Mouse (Mus musculus) embryonic facial prominence, embryonic 12.5 days (tissue): ENCODE measurements around the gene Gpsm2. TPM values are rescaled to one million over a fixed set of nuclear protein-coding genes. Genes with fewer than 3 reads are reported as not detected.
"Not testable (repeated sequence)": the region's sequence is repeated elsewhere in the genome, so short reads cannot be mapped to it uniquely, and the experiment has no call there.

Experiments
- ATAC-seq: fragments of 200-750 bp; cut with Nextera tagmentation; 2 replicates; pipeline ENCODE4 v1.8.0; 2017; ENCODE audit not compliant: insufficient number of reproducible peaks, insufficient read depth, low FRiP score, low TSS enrichment
- H3K27ac ChIP-seq: fragments of 300-500 bp; sonication (generic); 2 replicates; pipeline ENCODE4 v1.5.1; 2016; ENCODE audit warnings: mild to moderate bottlenecking
- H3K27me3 ChIP-seq: fragments of 300-500 bp; sonication (generic); 2 replicates; pipeline ENCODE4 v1.6.1; 2016; ENCODE audit warnings: mild to moderate bottlenecking, moderate library complexity
- H3K36me3 ChIP-seq: fragments of 300-500 bp; sonication (generic); 2 replicates; pipeline ENCODE4 v1.6.1; 2016; ENCODE audit warnings: mild to moderate bottlenecking
- H3K4me1 ChIP-seq: fragments of 300-500 bp; sonication (generic); 2 replicates; pipeline ENCODE4 v1.6.1; 2016
- H3K4me2 ChIP-seq: fragments of 300-500 bp; sonication (generic); replicated peaks from 2 replicates; pipeline ENCODE4 v1.6.1; 2016; ENCODE audit warnings: mild to moderate bottlenecking, moderate library complexity
- H3K4me3 ChIP-seq: fragments of 300-500 bp; sonication (generic); 2 replicates; pipeline ENCODE4 v1.5.1; 2016; ENCODE audit warnings: mild to moderate bottlenecking
- H3K9ac ChIP-seq: fragments of 300-500 bp; sonication (generic); 2 replicates; pipeline ENCODE4 v1.6.1; 2016; ENCODE audit warnings: mild to moderate bottlenecking, moderate library complexity
- H3K9me3 ChIP-seq: fragments of 300-500 bp; sonication (generic); 2 replicates; pipeline ENCODE4 v1.6.1; 2016; ENCODE audit warnings: mild to moderate bottlenecking, moderate library complexity
- WGBS: fragments of 180-500 bp; shearing (Covaris S2); methylation state at CpG from one replicate; pipeline ENCODE4 v1.1.7; 2016; 5-methylcytosine and 5-hydroxymethylcytosine counted together
- polyA plus RNA-seq: library from polyadenylated mRNA; unstranded; fragments of >200 nt; fragmentation: Nextera tagmentation; extraction: Ambion mirVana; gene quantifications from 2 replicates; pipeline ENCODE4 v1.2.1, GENCODE M21; 2016

The Gpsm2 gene
- polyA plus RNA-seq, 1 experiment from 2014 or later: 82.5 TPM

GRCm38 (mm10) chr3:108694321-108694720 is 27.8 kb downstream of the Gpsm2 start:
- no peaks in the 10 kb centered on the region for H3K27me3 ChIP-seq

GRCm38 (mm10) chr3:108689979-108690378 is 32.1 kb downstream of the Gpsm2 start:
- no peak overlapping the region for H3K4me2 ChIP-seq
- no peaks in the 10 kb centered on the region for H3K27me3 ChIP-seq
- no peak for ATAC-seq
- no peaks in the 10 kb centered on the region for H3K9me3 ChIP-seq
- H3K4me3 ChIP-seq: no peak overlapping the region
- 0 out of 2 replicates have a peak overlapping the region, but pooled peaks have one; percentile 52 for H3K27ac ChIP-seq
- H3K36me3 ChIP-seq: peaks cover 41% of the 10 kb centered on the region
- peaks cover 10% of the 10 kb centered on the region; the same call in 1 of the 2 replicates for H3K4me1 ChIP-seq
- 45% methylated on average over 4 of the region's 4 CpGs for WGBS
- H3K9ac ChIP-seq: no peak overlapping the region

More at GRCm38 (mm10) chr3:108694321-108694720, 27.8 kb downstream of the Gpsm2 start:
- Histone ChIP-seq H3K4me3 (no peak overlapping the region), H3K27ac (no peak overlapping the region), H3K36me3 (peaks cover 50% of the 10 kb centered on the region), H3K9ac (no peak overlapping the region), H3K4me2 (no peak overlapping the region), H3K4me1 (peaks cover 5% of the 10 kb centered on the region; the same call in 1 of the 2 replicates), H3K9me3 (no peaks in the 10 kb centered on the region)
- no peak for ATAC-seq
- 88% methylated on average over 9 of the region's 9 CpGs for WGBS

GRCm38 (mm10) chr3:108689446-108689845 is 32.7 kb downstream of the Gpsm2 start:
- Histone ChIP-seq H3K4me3 (no peak overlapping the region), H3K9me3 (no peaks in the 10 kb centered on the region), H3K27ac (peak overlapping the region; percentile 55; the same call in 1 of the 2 replicates), H3K27me3 (no peaks in the 10 kb centered on the region), H3K36me3 (peaks cover 38% of the 10 kb centered on the region), H3K4me1 (peaks cover 10% of the 10 kb centered on the region; the same call in 1 of the 2 replicates), H3K9ac (no peak overlapping the region), H3K4me2 (no peak overlapping the region)
- no peak for ATAC-seq
- WGBS: 52% methylated on average over 8 of the region's 8 CpGs

GRCm38 (mm10) chr3:108689015-108689441 is 33.1 kb downstream of the Gpsm2 start:
- H3K36me3 ChIP-seq: peaks cover 38% of the 10 kb centered on the region
- peaks cover 10% of the 10 kb centered on the region; the same call in 1 of the 2 replicates for H3K4me1 ChIP-seq
- no peak overlapping the region for H3K4me2 ChIP-seq
- no peaks in the 10 kb centered on the region for H3K9me3 ChIP-seq
- no peak overlapping the region for H3K4me3 ChIP-seq
- peak overlapping the region; percentile 55; the same call in 1 of the 2 replicates for H3K27ac ChIP-seq
- no peaks in the 10 kb centered on the region for H3K27me3 ChIP-seq
- ATAC-seq: 0 out of 2 replicates have a peak, but pooled peaks have one; percentile 35
- WGBS: 66% methylated on average over 6 of the region's 6 CpGs
- H3K9ac ChIP-seq: no peak overlapping the region

- Histone ChIP-seq H3K4me2 (no peak overlapping the region), H3K9ac (no peak overlapping the region), H3K4me3 (no peak overlapping the region), H3K36me3 (peaks cover 62% of the 10 kb centered on the region), H3K27ac (no peak overlapping the region), H3K9me3 (no peaks in the 10 kb centered on the region), H3K27me3 (no peaks in the 10 kb centered on the region), H3K4me1 (peaks cover 8% of the 10 kb centered on the region; the same call in 1 of the 2 replicates)
- no peak for ATAC-seq
- 95% methylated on average over 7 of the region's 7 CpGs for WGBS
Measured at GRCm38 (mm10) chr3:108685701-108686100, 36.4 kb downstream of the Gpsm2 start.

GRCm38 (mm10) chr3:108683597-108683996 is 38.5 kb downstream of the Gpsm2 start:
- H3K27ac ChIP-seq, ATAC-seq, H3K4me1 ChIP-seq, H3K27me3 ChIP-seq, H3K4me3 ChIP-seq, H3K9ac ChIP-seq, H3K4me2 ChIP-seq, H3K9me3 ChIP-seq: not testable (repeated sequence)
- peaks cover 77% of the 10 kb centered on the region for H3K36me3 ChIP-seq
- 88% methylated on average over 5 of the region's 5 CpGs for WGBS

GRCm38 (mm10) chr3:108681004-108681403 is 41.1 kb downstream of the Gpsm2 start:
- Histone ChIP-seq H3K4me2 (no peak overlapping the region), H3K4me1 (no peaks in the 10 kb centered on the region), H3K36me3 (peaks cover 86% of the 10 kb centered on the region), H3K27ac (no peak overlapping the region), H3K27me3 (no peaks in the 10 kb centered on the region), H3K9ac (no peak overlapping the region), H3K4me3 (no peak overlapping the region), H3K9me3 (no peaks in the 10 kb centered on the region)
- WGBS: 86% methylated on average over 4 of the region's 4 CpGs
- no peak for ATAC-seq

GRCm38 (mm10) chr3:108676616-108677015 is 45.5 kb downstream of the Gpsm2 start:
- Histone ChIP-seq H3K36me3 (peaks cover 83% of the 10 kb centered on the region), H3K27me3 (no peaks in the 10 kb centered on the region), H3K4me1 (no peaks in the 10 kb centered on the region), H3K9ac (no peak overlapping the region), H3K27ac (no peak overlapping the region), H3K9me3 (no peaks in the 10 kb centered on the region), H3K4me3 (no peak overlapping the region), H3K4me2 (no peak overlapping the region)
- 79% methylated on average over 4 of the region's 4 CpGs for WGBS
- ATAC-seq: no peak

GRCm38 (mm10) chr3:108660941-108661340 is 61.2 kb downstream of the Gpsm2 start:
- WGBS: 79% methylated on average over 1 of the region's 1 CpGs
- Histone ChIP-seq H3K4me1 (no peaks in the 10 kb centered on the region), H3K27me3 (no peaks in the 10 kb centered on the region), H3K9ac (no peak overlapping the region), H3K4me2 (no peak overlapping the region), H3K9me3 (no peaks in the 10 kb centered on the region), H3K27ac (no peak overlapping the region), H3K4me3 (no peak overlapping the region), H3K36me3 (peaks cover 52% of the 10 kb centered on the region)
- no peak for ATAC-seq

- whole genome bisulfite sequencing: 95% methylated on average over 9 of the region's 9 CpGs
- no peaks in the 10 kb centered on the region for H3K9me3 ChIP-seq
- ATAC-seq: no peak
Measured at GRCm38 (mm10) chr3:108658612-108659011, 63.5 kb downstream of the Gpsm2 start.

GRCm38 (mm10) chr3:108655486-108655885 is 66.6 kb downstream of the Gpsm2 start:
- Histone ChIP-seq H3K9ac (no peak overlapping the region), H3K4me1 (peaks cover 12% of the 10 kb centered on the region), H3K4me2 (peak overlapping the region; percentile 71), H3K27ac (no peak overlapping the region), H3K27me3 (no peaks in the 10 kb centered on the region), H3K36me3 (peaks cover 11% of the 10 kb centered on the region; the same call in 1 of the 2 replicates), H3K9me3 (no peaks in the 10 kb centered on the region), H3K4me3 (no peak overlapping the region)
- no peak for ATAC-seq
- 88% methylated on average over 7 of the region's 7 CpGs for WGBS

More at GRCm38 (mm10) chr3:108658612-108659011, 63.5 kb downstream of the Gpsm2 start:
- H3K4me3 ChIP-seq: no peak overlapping the region
- no peak overlapping the region for H3K4me2 ChIP-seq
- H3K36me3 ChIP-seq: peaks cover 31% of the 10 kb centered on the region
- H3K4me1 ChIP-seq: peaks cover 12% of the 10 kb centered on the region
- H3K9ac ChIP-seq: no peak overlapping the region
- no peak overlapping the region for H3K27ac ChIP-seq
- no peaks in the 10 kb centered on the region for H3K27me3 ChIP-seq

GRCm38 (mm10) chr3:108654566-108654965 is 67.5 kb downstream of the Gpsm2 start:
- ATAC-seq: no peak
- Histone ChIP-seq H3K9ac (peak overlapping the region; percentile 74), H3K4me1 (peaks cover 12% of the 10 kb centered on the region)

More at GRCm38 (mm10) chr3:108654566-108654965, 67.5 kb downstream of the Gpsm2 start:
- H3K9me3 ChIP-seq: no peaks in the 10 kb centered on the region
- peaks cover 5% of the 10 kb centered on the region; the same call in 1 of the 2 replicates for H3K36me3 ChIP-seq
- peak overlapping the region; percentile 71 for H3K4me2 ChIP-seq
- peak overlapping the region; percentile 72 for H3K4me3 ChIP-seq
- peak overlapping the region; percentile 88 for H3K27ac ChIP-seq
- H3K27me3 ChIP-seq: no peaks in the 10 kb centered on the region
- WGBS: 22% methylated on average over 14 of the region's 14 CpGs
